Mouse (Mus musculus) heart, embryonic 14.5 days (tissue): Measurements from ENCODE around the gene Spink8. TPM values are rescaled to one million over a fixed set of nuclear protein-coding genes. Genes with fewer than 3 reads are reported as not detected.

ENCODE experiments used
- ATAC-seq: fragments of 200-750 bp; cut with Nextera tagmentation; 2 replicates; pipeline ENCODE4 v1.8.0; 2017; ENCODE audit warnings: low read depth, moderate TSS enrichment; ENCODE audit not compliant: insufficient number of reproducible peaks, insufficient read depth, low FRiP score
- H3K27ac ChIP-seq, 2 experiments: fragments of 200-500 bp in 1 of 2; fragments of 300-500 bp in 1 of 2; sonication (generic) in 1 of 2; replicated peaks in 1 of 2; 2 replicates each; pipeline ENCODE4 v1.5.1; 2012 to 2014; ENCODE audit warnings: low read depth in 2 of 2, low read length in 2 of 2, control low read depth in 1 of 2, mild to moderate bottlenecking in 1 of 2, mixed read lengths in 1 of 2; ENCODE audit not compliant: control insufficient read depth in 1 of 2, insufficient read depth in 1 of 2
- H3K27me3 ChIP-seq: fragments of 300-500 bp; sonication (generic); 2 replicates; pipeline ENCODE4 v1.6.1; 2014; ENCODE audit warnings: mild to moderate bottlenecking, low read length, control low read depth; ENCODE audit not compliant: control insufficient read depth, insufficient read depth
- H3K36me3 ChIP-seq: fragments of 300-500 bp; sonication (generic); 2 replicates; pipeline ENCODE4 v1.6.1; 2014; ENCODE audit warnings: mild to moderate bottlenecking, control low read depth, low read length, mixed read lengths; ENCODE audit not compliant: control insufficient read depth, insufficient read depth
- H3K4me1 ChIP-seq, 2 experiments: fragments of 200-500 bp in 1 of 2; fragments of 300-500 bp in 1 of 2; sonication (generic) in 1 of 2; 2 replicates each; pipeline ENCODE4 v1.6.1; 2012 to 2014; ENCODE audit warnings: low read length in 2 of 2, control low read depth in 1 of 2, mixed read lengths in 1 of 2; ENCODE audit not compliant: control insufficient read depth in 2 of 2, insufficient read depth in 2 of 2
- H3K4me2 ChIP-seq: fragments of 300-500 bp; sonication (generic); 2 replicates; pipeline ENCODE4 v1.6.1; 2014; ENCODE audit warnings: mild to moderate bottlenecking, low read length
- H3K4me3 ChIP-seq, 2 experiments: fragments of 200-500 bp in 1 of 2; fragments of 300-500 bp in 1 of 2; sonication (generic) in 1 of 2; 2 replicates each; pipeline ENCODE4 v1.5.1; 2012 to 2014; ENCODE audit warnings: low read length in 2 of 2, mild to moderate bottlenecking in 2 of 2, control low read depth in 1 of 2, low read depth in 1 of 2, moderate library complexity in 1 of 2; ENCODE audit not compliant: control insufficient read depth in 1 of 2, insufficient read depth in 1 of 2
- H3K9ac ChIP-seq: fragments of 300-500 bp; sonication (generic); 2 replicates; pipeline ENCODE4 v1.6.1; 2014; ENCODE audit warnings: mild to moderate bottlenecking, low read length
- H3K9me3 ChIP-seq: fragments of 300-500 bp; sonication (generic); 2 replicates; pipeline ENCODE4 v1.6.1; 2016; ENCODE audit warnings: low read length, control low read depth; ENCODE audit not compliant: control insufficient read depth
- WGBS: fragments of 180-500 bp; shearing (Covaris S2); extraction: QIAGEN DNeasy Blood & Tissue Kit; methylation state at CpG from one replicate; pipeline ENCODE4 v1.1.7; 2014; 5-methylcytosine and 5-hydroxymethylcytosine counted together
- polyA plus RNA-seq: library from polyadenylated mRNA; unstranded; fragments of >200 nt; fragmentation: Nextera tagmentation; extraction: Ambion mirVana; gene quantifications from 2 replicates; pipeline ENCODE4 v1.2.1, GENCODE M21; 2014

Spink8 gene
- polyA plus RNA-seq, 1 experiment from 2014 or later: not detected

GRCm38 (mm10) chr9:109806695-109807293, 5.3 kb upstream of the Spink8 start:
- Histone ChIP-seq H3K4me3 (no peak overlapping the region), H3K27ac (no peak overlapping the region), H3K9me3 (no peaks in the 10 kb centered on the region), H3K27me3 (no peaks in the 10 kb centered on the region), H3K4me1 (no peaks in the 10 kb centered on the region), H3K4me2 (no peak overlapping the region), H3K9ac (no peak overlapping the region), H3K36me3 (no peaks in the 10 kb centered on the region)
- ATAC-seq: no peak
- WGBS: 75% methylated on average over 2 of the region's 2 CpGs

DNA sequence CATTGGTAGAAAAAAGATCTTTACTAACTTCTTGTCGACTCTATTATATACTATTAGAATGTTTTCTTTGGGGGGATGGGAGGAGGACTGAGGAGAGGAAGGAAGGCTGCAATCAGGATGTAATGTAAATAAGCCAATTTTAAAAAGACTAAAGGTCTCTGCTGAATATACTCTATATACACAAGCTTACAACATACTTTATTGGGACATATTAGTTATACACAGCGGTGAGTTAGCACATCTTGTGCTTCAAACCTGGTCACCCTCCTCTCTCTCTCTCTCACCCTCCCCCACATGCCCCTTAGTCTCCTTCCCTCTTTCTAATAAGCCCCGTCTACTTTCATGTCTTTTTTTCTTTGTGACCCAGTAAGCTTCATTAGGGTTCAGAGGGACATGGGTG, 4.2 kb upstream of the Spink8 start:
- H3K4me3 ChIP-seq: no peak overlapping the region
- no peak overlapping the region for H3K4me2 ChIP-seq
- no peak for ATAC-seq
- no peaks in the 10 kb centered on the region for H3K36me3 ChIP-seq
- no peaks in the 10 kb centered on the region for H3K27me3 ChIP-seq
- no peak overlapping the region for H3K9ac ChIP-seq
- H3K9me3 ChIP-seq: no peaks in the 10 kb centered on the region
- H3K4me1 ChIP-seq: no peaks in the 10 kb centered on the region
- WGBS: 48% methylated on average over 3 of the region's 3 CpGs
- H3K27ac ChIP-seq: no peak overlapping the region

DNA sequence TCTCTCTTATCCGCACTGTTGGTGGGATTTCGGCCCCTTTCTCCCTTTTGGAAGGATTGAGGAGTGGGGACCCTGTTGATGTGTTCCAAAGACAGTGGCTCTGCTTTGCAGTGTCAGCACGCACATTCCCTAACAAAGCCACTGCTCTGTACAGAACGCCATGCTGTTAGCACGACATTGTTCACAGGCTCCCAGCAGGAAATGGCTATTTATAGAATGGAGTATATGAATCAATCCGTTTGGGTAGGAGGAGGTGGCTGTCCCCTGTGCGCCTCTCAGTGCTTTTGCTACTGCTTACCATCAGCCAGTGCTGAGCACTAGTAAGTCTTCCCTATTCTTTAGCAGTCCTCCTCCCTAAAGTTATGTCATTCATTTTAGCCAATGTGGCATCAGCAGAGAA, 1.3 kb downstream of the Spink8 start:
- ATAC-seq: 0 out of 2 replicates have a peak, but pooled peaks have one; percentile 64
- no peaks in the 10 kb centered on the region for H3K36me3 ChIP-seq
- H3K9ac ChIP-seq: no peak overlapping the region
- 30% methylated on average over 7 of the region's 7 CpGs for WGBS
- no peak overlapping the region for H3K4me3 ChIP-seq
- H3K27ac ChIP-seq: 0 out of 4 replicates have a peak overlapping the region, but pooled peaks of 1 of the 2 experiments have one; percentile 7
- no peaks in the 10 kb centered on the region for H3K9me3 ChIP-seq
- no peaks in the 10 kb centered on the region for H3K27me3 ChIP-seq
- H3K4me2 ChIP-seq: peak overlapping the region; percentile 36; the same call in 1 of the 2 replicates
- peaks cover 2 to 8% of the 10 kb centered on the region in 2 experiments; a peak in 2 of 4 replicates for H3K4me1 ChIP-seq

GRCm38 (mm10) chr9:109816341-109816740, 4.3 kb downstream of the Spink8 start:
- WGBS: 24% methylated on average over 6 of the region's 6 CpGs
- no peak for ATAC-seq
- H3K9ac ChIP-seq: no peak overlapping the region
- no peak overlapping the region for H3K4me2 ChIP-seq
- no peaks in the 10 kb centered on the region for H3K36me3 ChIP-seq
- no peaks in the 10 kb centered on the region for H3K9me3 ChIP-seq
- H3K4me3 ChIP-seq: no peak overlapping the region
- no peak overlapping the region for H3K27ac ChIP-seq
- peaks cover 2 to 8% of the 10 kb centered on the region in 2 experiments; a peak in 2 of 4 replicates for H3K4me1 ChIP-seq
- H3K27me3 ChIP-seq: no peaks in the 10 kb centered on the region

DNA sequence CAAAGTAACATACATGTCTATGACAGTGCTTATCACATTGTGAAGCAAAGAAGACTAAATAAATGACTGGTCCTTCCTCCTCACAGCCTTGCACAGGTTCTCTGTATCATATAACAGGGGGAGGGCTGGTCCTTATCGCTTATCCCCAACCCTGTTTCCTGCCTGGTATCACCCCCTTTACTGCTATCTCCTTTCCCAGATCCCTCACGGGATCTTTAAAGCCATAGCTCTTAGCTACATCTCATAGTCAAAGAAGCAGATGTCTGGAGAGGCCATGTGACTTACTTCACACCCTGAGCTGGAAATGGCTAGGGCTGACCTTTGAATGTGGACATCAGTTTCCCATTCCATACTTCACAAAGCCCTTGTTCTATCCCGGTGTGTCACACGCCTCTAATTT, 13.7 kb downstream of the Spink8 start:
- ATAC-seq: no peak
- WGBS: 31% methylated on average over 4 of the region's 4 CpGs
- H3K27ac ChIP-seq: no peak overlapping the region
- no peaks in the 10 kb centered on the region for H3K4me1 ChIP-seq
- H3K27me3 ChIP-seq: no peaks in the 10 kb centered on the region
- H3K9ac ChIP-seq: no peak overlapping the region
- H3K36me3 ChIP-seq: no peaks in the 10 kb centered on the region
- H3K4me2 ChIP-seq: no peak overlapping the region
- no peak overlapping the region for H3K4me3 ChIP-seq
- H3K9me3 ChIP-seq: no peaks in the 10 kb centered on the region

- Histone ChIP-seq H3K36me3 (no peaks in the 10 kb centered on the region), H3K4me2 (no peak overlapping the region), H3K9me3 (no peaks in the 10 kb centered on the region), H3K27me3 (no peaks in the 10 kb centered on the region), H3K4me3 (no peak overlapping the region), H3K9ac (no peak overlapping the region), H3K4me1 (no peaks in the 10 kb centered on the region), H3K27ac (no peak overlapping the region)
- WGBS: 51% methylated on average over 5 of the region's 5 CpGs
- no peak for ATAC-seq
These were observed 14.1 kb downstream of the Spink8 start for GRCm38 (mm10) chr9:109826181-109826580.

- Histone ChIP-seq H3K9ac (peak within 1 kb of the TSS; percentile 80), H3K9me3 (no peaks in the 10 kb centered on the region), H3K4me3 (peak within 1 kb of the TSS; percentile 62 to 79), H3K27ac (peak within 1 kb of the TSS; percentile 58 to 75), H3K4me1 (peaks cover 4 to 8% of the 10 kb centered on the region in 2 experiments; a peak in 2 of 4 replicates), H3K36me3 (peaks cover 18% of the 10 kb centered on the region), H3K4me2 (peak within 1 kb of the TSS; percentile 95), H3K27me3 (no peaks in the 10 kb centered on the region)
- peak; percentile 91 for ATAC-seq
- under 1% methylated on average over 32 of the region's 32 CpGs for WGBS
These were observed 20.5 kb downstream of the Spink8 start, which contains the start of gene Nme6 for GRCm38 (mm10) chr9:109832391-109833087. Nme6 (plus strand) TSS chr9:109832749.
